Mouse (Mus musculus): Measurements from ENCODE around the gene Cdipt.

Cdipt gene

DNA sequence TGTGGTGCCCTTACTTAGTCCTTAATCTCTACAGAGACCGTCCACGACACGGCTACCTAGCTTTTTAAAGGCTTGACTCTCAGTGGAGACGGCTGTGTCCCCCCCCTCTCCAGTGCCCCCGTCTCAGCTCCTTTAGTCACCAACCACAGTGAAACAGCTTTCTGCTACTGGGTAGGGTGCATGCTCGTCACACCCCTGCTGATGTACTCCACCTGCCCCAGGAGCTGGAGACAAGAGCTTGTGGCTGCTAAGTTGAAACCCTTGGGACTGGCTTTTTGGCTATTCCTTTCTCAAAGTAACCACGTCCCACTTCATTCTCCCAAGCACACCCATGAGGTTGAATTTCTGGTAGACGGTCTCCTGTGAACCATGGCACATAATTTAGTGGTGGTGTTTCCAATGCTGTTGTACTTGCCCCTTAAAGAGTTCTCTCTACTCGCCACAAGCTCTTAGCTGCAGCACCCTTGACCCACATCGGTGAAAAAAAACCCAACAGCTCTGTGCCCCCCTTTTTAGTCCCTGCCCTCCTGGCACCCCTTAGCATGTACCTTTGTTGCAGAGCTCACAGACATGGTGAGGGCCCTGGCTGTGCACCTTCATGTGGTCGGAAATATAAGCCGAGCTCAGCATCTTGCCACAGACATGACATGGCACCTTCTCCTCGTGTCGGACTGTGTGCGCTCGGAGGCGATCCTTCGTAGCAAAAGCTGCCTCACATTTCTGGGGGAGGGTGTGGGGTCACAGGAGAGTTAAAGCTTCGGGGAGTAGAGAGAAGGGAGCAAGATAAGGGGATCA, 48.4 kb downstream of the Cdipt start:
- in situ Hi-C loops (cut with MboI, MseI), result no loop called here

DNA sequence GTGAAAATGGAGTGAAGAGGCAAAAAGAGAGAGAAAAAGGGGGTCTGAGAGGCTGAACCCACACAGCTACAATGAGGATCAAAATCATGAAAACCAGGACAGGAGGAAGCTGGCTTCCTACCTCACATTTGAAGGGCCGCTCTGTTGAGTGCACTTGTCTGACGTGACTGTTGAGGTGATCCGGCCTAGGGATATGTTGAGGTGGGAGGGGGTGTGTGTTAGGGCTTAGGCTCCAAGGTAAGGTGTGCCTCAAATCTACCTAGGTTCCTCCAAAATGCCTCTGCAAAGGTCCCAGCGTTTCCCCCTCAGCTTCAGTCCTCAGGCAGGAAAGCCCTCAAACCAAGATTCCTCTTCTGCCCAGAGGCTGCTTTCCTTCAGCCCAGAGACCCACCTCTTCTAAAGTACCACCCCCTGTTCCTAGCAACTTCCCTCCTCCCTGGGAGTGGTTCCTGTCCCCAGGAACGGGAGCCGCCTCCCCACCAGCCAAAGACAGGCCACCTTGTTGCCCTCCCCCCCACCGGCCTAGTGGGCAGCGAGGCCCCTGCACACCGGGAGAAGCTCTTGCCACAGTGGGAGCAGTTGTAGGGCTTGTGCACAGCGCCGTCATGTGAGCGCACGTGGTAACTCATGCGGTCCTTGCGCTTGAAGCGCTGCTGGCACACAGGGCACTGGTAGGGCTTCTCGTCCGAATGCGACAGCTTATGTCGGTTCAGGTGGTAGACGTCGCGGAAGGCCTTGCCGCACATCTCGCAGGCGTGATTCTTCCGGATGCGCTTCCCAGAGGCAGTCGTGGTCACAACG, 49.2 kb downstream of the Cdipt start:
- in situ Hi-C loops (cut with MboI, MseI), result no loop called here

DNA sequence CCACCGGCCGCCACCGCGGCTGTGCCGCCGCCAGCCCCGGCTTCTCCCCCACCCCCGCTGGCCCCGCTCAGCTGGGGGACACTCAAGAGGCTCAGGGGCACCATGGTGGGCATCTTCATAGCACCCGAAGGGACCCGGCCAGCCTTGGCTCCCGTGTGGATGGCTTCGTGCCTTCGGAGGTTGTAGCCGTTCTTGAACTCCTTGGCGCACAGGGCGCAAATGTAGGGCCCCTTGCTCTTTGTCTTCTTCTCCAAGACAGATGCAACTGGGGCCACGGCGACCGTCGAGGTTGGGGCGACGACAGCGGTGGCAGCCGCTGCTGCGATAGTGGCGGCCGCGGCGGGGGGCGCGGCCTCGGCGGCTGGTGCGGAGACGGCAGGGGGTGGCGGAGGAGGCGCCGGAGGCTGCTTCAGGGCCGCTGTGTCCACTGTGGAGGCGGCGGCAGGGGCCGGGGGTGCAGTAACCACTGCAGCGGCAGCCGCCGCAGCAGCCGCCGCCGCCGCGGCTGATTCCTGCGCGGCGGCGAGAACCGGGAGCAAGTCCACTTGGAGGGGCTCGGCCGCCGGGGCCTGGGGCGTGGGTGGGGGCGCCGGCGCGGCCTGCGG, 49.9 kb downstream of the Cdipt start:
- in situ Hi-C loops (cut with MboI, MseI), result no loop called here

DNA sequence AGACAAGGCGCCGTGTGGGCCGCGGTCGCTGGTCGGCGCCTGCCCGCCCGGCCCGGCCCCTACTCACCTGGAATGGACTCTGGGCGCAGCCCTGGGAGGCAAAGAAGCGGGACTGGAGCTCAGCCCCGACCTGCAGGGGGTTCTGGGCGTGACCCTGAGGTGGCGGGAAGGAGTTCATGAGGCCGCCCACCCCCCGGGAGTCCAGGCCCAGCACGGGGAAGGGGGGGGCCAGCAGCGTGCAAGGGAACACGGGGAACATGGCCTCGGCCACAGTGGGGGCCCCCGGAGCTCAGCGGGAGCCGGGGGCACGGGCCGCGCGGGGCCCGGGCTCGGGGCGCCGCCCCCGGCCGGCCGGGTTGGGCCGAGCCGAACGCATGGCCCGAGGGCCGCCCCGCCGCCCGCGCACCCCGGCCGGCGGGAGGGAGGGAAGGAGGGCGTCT, 50.5 kb downstream of the Cdipt start:
- in situ Hi-C loops (cut with MboI, MseI), result no loop called here

DNA sequence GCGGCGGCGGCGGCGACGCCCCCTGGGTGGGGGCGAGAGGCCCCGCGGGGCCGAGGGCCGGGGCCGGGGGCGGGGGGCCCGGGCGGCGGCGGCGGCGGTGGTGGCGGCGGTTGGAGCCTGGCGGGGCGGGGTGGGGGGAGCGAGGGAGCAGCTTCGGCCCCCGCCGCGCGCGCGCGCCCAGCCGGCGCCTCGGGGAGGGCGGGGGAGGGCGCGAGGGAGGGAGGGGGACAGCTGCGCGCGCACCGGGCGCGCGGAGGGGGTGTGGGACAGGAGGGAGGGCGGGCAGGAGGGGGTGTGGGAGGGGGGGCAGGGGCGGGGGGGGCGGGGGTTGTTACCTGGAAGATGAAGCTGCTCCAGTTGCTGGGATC, 50.9 kb downstream of the Cdipt start:
- in situ Hi-C loops (cut with MboI, MseI), result no loop called here

DNA sequence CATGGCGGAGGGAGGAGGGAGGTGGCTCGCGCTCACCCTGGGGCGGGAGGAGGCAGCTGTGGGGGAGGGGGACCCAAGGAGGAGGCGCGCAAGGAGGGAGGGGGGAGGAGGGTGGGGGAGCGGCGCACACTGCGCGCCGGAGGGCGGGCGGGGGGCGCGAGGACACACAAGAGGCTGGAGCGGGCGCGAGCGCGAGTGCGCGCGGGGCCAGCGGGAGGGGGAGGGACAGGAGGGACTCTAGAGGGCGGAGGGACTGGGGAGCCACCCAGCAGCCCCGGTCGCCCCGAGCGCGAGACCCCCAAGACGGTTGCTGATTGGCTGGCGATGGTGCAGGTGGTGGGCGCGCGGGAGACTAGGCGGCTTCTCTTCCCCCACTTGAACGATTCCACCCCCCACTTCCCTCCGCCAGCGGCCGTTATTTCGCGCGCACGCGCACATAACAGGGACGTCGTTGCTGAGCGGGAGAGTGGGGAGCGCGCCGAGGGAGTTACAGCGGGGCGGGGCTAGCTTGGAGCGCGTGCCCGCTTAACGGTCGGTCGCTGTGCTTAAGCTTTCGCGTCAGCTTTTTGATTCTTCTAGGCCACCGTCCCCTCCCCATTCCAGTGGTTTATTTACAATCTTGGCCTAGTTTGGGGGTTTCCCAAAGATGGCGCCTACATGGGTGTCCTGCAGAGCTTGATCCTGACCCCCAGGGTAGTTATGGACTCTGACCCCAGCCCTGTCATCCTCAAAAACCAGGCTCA, 51.4 kb downstream of the Cdipt start, which contains the start of gene Maz:
Gene Maz, minus strand, starts transcription at position 54 of the 743 bp plus-strand sequence.
- in situ Hi-C loops (cut with MboI, MseI), result no loop called here

DNA sequence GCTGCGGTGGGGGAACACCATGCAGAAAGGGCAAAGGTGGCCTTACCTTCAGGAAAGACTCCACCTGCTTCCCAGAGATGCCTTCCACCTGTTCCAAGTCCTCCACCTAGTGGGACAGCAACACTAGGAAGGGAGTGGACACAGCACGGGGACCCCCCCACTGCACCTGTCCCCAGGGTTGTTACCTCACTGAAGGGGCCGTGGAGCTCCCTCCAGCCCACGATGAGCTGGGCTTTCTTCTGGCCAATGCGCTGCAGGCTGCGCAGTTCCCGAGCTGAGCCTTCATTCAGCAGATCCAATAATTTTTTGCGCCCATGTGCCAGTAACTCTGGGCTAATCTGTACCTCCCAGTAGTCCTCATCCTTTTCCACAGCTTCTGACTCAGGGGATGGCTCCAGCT, 52.2 kb downstream of the Cdipt start:
- in situ Hi-C loops (cut with MboI, MseI), result no loop called here
